Mouse (Mus musculus) heart, embryonic 14.5 days (tissue): Measurements from ENCODE around the gene Cdc14a. TPM values are rescaled to one million over a fixed set of nuclear protein-coding genes. Genes with fewer than 3 reads are reported as not detected.

Experiments
- ATAC-seq: fragments of 200-750 bp; cut with Nextera tagmentation; 2 replicates; pipeline ENCODE4 v1.8.0; 2017; ENCODE audit warnings: low read depth, moderate TSS enrichment; ENCODE audit not compliant: insufficient number of reproducible peaks, insufficient read depth, low FRiP score
- H3K27ac ChIP-seq, 2 experiments: fragments of 200-500 bp in 1 of 2; fragments of 300-500 bp in 1 of 2; sonication (generic) in 1 of 2; replicated peaks in 1 of 2; 2 replicates each; pipeline ENCODE4 v1.5.1; 2012 to 2014; ENCODE audit warnings: low read depth in 2 of 2, low read length in 2 of 2, control low read depth in 1 of 2, mild to moderate bottlenecking in 1 of 2, mixed read lengths in 1 of 2; ENCODE audit not compliant: control insufficient read depth in 1 of 2, insufficient read depth in 1 of 2
- H3K27me3 ChIP-seq: fragments of 300-500 bp; sonication (generic); 2 replicates; pipeline ENCODE4 v1.6.1; 2014; ENCODE audit warnings: mild to moderate bottlenecking, low read length, control low read depth; ENCODE audit not compliant: control insufficient read depth, insufficient read depth
- H3K36me3 ChIP-seq: fragments of 300-500 bp; sonication (generic); 2 replicates; pipeline ENCODE4 v1.6.1; 2014; ENCODE audit warnings: mild to moderate bottlenecking, control low read depth, low read length, mixed read lengths; ENCODE audit not compliant: control insufficient read depth, insufficient read depth
- H3K4me1 ChIP-seq, 2 experiments: fragments of 200-500 bp in 1 of 2; fragments of 300-500 bp in 1 of 2; sonication (generic) in 1 of 2; 2 replicates each; pipeline ENCODE4 v1.6.1; 2012 to 2014; ENCODE audit warnings: low read length in 2 of 2, control low read depth in 1 of 2, mixed read lengths in 1 of 2; ENCODE audit not compliant: control insufficient read depth in 2 of 2, insufficient read depth in 2 of 2
- H3K4me2 ChIP-seq: fragments of 300-500 bp; sonication (generic); 2 replicates; pipeline ENCODE4 v1.6.1; 2014; ENCODE audit warnings: mild to moderate bottlenecking, low read length
- H3K4me3 ChIP-seq, 2 experiments: fragments of 200-500 bp in 1 of 2; fragments of 300-500 bp in 1 of 2; sonication (generic) in 1 of 2; 2 replicates each; pipeline ENCODE4 v1.5.1; 2012 to 2014; ENCODE audit warnings: low read length in 2 of 2, mild to moderate bottlenecking in 2 of 2, control low read depth in 1 of 2, low read depth in 1 of 2, moderate library complexity in 1 of 2; ENCODE audit not compliant: control insufficient read depth in 1 of 2, insufficient read depth in 1 of 2
- H3K9ac ChIP-seq: fragments of 300-500 bp; sonication (generic); 2 replicates; pipeline ENCODE4 v1.6.1; 2014; ENCODE audit warnings: mild to moderate bottlenecking, low read length
- H3K9me3 ChIP-seq: fragments of 300-500 bp; sonication (generic); 2 replicates; pipeline ENCODE4 v1.6.1; 2016; ENCODE audit warnings: low read length, control low read depth; ENCODE audit not compliant: control insufficient read depth
- WGBS: fragments of 180-500 bp; shearing (Covaris S2); extraction: QIAGEN DNeasy Blood & Tissue Kit; methylation state at CpG from one replicate; pipeline ENCODE4 v1.1.7; 2014; 5-methylcytosine and 5-hydroxymethylcytosine counted together
- polyA plus RNA-seq: library from polyadenylated mRNA; unstranded; fragments of >200 nt; fragmentation: Nextera tagmentation; extraction: Ambion mirVana; gene quantifications from 2 replicates; pipeline ENCODE4 v1.2.1, GENCODE M21; 2014

Gene Cdc14a
- polyA plus RNA-seq, 1 experiment from 2014 or later, result 4.9 TPM

DNA sequence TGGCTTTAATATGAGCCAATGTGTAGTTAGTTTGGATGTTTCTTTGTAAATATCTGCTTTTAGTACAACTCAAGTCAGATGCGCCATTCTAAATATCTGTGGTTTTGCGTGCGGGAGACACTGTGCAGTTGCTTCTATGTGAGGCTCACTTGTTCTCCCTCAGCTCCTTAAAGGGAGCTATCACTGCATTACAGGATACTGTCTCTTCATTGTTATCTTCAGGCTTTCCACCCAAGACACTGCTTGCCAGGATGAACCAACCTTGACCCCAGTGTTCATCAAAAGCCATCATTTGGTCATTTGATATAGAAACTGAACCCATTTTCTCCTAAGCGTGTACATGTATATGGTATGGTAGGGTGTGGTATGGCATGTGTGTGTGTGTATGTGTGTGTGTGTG is 113.2 kb downstream of the Cdc14a start:
- Histone ChIP-seq H3K36me3 (peaks cover 9% of the 10 kb centered on the region), H3K9ac (no peak overlapping the region), H3K4me1 (peaks cover 4 to 9% of the 10 kb centered on the region in 2 experiments), H3K4me2 (no peak overlapping the region), H3K27me3 (no peaks in the 10 kb centered on the region), H3K4me3 (no peak overlapping the region), H3K27ac (no peak overlapping the region), H3K9me3 (no peaks in the 10 kb centered on the region)
- 93% methylated on average over 4 of the region's 4 CpGs for WGBS
- ATAC-seq, result no peak

DNA sequence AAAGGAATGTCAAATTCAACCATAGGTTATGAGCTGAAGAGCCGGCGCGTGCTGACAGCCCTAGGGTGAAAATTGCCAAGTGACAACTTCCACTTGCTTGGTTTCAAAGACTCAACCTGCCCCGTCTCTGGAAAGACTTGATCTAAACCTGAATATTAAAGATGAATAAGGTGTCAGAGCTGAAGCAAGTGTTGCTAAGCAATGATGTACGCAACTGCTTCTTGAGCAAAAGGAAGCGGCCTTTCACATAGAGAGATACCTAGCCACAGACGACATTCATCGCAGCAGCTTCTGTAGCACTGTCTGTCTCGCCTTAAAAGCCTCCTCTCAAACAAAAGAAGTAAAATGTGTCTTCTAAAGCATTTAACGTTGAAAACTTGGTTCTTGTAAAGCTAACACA is 113.8 kb downstream of the Cdc14a start:
- peaks cover 9% of the 10 kb centered on the region for H3K36me3 ChIP-seq
- no peak for ATAC-seq
- H3K4me1 ChIP-seq, result peaks cover 4 to 10% of the 10 kb centered on the region in 2 experiments
- no peaks in the 10 kb centered on the region for H3K9me3 ChIP-seq
- no peak overlapping the region for H3K4me3 ChIP-seq
- no peak overlapping the region for H3K9ac ChIP-seq
- H3K27ac ChIP-seq, result no peak overlapping the region
- no peaks in the 10 kb centered on the region for H3K27me3 ChIP-seq
- H3K4me2 ChIP-seq, result no peak overlapping the region
- WGBS, result 83% methylated on average over 10 of the region's 10 CpGs

DNA sequence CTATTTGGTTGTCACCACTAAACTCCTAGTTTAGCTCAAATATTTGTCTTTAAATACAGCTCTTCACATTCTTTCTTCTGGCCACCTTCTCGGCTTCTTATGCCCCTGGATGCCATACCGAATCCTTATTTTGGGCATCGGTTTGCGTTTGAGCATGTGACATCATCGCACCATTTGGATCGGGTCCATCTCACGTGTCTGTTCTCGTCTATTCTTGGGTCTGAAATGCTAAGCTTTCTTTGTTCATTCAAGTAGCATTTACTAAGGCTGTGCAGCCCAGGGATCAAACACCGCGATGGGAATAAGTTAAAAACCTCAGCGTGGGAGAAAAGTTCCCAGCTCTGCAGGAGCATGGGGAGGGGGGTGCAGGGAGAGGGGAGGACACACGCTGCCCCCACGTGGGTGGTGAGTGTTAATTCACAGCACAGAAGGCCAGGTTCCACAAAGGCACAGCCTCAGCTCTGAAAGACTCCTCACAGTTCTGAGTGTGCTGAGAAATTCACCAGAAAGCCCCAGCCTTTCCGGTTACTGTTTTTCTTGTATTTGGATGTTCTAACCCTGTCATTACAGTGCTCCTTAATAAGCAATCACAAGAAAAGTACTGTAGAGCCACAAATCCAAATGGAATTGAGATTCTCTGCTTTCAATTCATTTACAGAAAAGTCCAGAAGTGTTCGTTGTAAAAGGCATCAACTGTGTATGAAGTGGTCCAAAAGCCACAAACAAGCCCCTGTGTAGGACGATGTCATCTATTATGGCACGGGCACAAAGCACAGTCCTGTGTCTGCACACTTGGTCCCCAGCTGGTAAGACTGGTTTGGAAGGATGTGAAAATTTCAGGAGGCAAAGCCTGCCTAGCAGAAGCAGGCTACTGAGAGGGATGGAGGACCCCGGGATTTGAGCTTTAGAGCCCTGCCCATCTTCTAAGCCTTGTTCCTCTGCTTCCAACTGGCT is 118.8 kb downstream of the Cdc14a start:
- Histone ChIP-seq H3K36me3 (no peaks in the 10 kb centered on the region), H3K9me3 (no peaks in the 10 kb centered on the region), H3K27me3 (no peaks in the 10 kb centered on the region), H3K4me2 (no peak overlapping the region), H3K27ac (no peak overlapping the region), H3K4me3 (no peak overlapping the region), H3K9ac (no peak overlapping the region), H3K4me1 (peaks cover 4 to 11% of the 10 kb centered on the region in 2 experiments)
- 79% methylated on average over 18 of the region's 18 CpGs for WGBS
- ATAC-seq, result no peak

DNA sequence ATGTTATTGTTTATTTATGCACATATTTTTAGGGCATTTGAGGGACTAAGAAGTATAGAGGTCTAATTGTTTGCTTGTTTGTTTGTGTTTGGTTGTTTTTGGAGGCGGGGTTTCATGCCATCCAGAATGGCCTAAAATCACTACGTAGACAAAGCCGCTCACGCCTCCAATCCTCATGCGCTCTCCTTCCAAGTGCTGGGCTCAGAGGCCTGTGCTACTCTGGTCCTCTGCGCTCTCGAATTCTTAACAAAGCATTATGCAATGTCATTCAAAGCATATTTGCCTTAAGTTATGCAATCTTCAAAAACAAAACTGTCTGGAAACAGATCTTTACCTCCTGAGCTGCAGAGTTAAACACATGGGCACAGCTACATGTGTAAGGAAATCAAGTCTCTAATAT is 121.3 kb downstream of the Cdc14a start:
- 95% methylated on average over 7 of the region's 7 CpGs for whole genome bisulfite sequencing
- Histone ChIP-seq H3K4me3 (no peak overlapping the region), H3K27me3 (no peaks in the 10 kb centered on the region), H3K36me3 (0 out of 2 replicates have a peak, but pooled peaks cover 3% of the 10 kb centered on the region), H3K27ac (no peak overlapping the region), H3K9ac (no peak overlapping the region), H3K9me3 (no peaks in the 10 kb centered on the region), H3K4me2 (no peak overlapping the region), H3K4me1 (peaks cover under 1 to 7% of the 10 kb centered on the region in 2 experiments)
- no peak for ATAC-seq

DNA sequence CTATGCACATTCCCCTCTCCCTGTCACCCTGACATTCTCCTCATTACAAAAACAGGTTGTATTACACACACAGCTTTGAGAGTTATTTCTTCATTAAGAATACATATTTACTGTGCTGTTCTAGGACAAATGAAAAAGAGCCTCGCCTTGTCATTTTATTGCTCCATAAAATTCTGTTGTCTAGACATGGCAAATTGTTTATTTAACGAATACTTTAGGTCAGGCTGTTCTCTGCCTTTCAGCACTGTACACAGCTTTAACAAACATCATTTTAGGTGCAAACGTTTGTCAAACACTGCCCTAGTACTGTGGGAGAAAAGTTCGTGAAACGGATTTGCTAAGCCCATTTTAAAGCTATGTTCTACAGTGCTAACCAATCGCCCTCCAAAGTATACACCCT is 122.1 kb downstream of the Cdc14a start:
- H3K9me3 ChIP-seq, result no peaks in the 10 kb centered on the region
- ATAC-seq, result no peak
- 82% methylated on average over 6 of the region's 6 CpGs for WGBS
- 0 out of 2 replicates have a peak, but pooled peaks cover 3% of the 10 kb centered on the region for H3K36me3 ChIP-seq
- H3K4me1 ChIP-seq, result 0 out of 4 replicates have a peak, but pooled peaks cover 0 to 2% of the 10 kb centered on the region in 2 experiments
- no peak overlapping the region for H3K27ac ChIP-seq
- no peak overlapping the region for H3K4me3 ChIP-seq
- H3K4me2 ChIP-seq, result no peak overlapping the region
- no peak overlapping the region for H3K9ac ChIP-seq
- H3K27me3 ChIP-seq, result no peaks in the 10 kb centered on the region

DNA sequence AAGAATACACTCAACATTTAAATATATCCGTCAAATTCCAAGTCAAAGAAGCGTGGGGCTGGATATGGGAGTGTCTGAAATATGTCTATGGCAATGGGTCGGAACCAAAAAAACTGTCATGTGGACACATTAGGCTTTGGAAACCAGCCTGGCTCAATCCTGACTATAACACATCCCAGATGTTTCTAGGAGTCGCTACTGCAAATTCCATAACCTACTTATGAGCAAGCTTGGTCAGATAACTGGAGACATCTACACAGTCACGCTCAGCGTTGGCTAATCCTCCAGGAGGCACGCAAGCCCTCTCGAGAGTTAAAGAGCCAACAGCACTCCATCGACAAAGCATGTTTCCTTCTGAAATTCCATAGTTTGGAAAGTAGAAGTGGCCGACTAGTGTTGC is 125.1 kb downstream of the Cdc14a start:
- no peak overlapping the region for H3K4me2 ChIP-seq
- H3K36me3 ChIP-seq, result peaks cover 11% of the 10 kb centered on the region
- no peak overlapping the region for H3K9ac ChIP-seq
- no peaks in the 10 kb centered on the region for H3K9me3 ChIP-seq
- H3K27ac ChIP-seq, result no peak overlapping the region
- H3K4me1 ChIP-seq, result no peaks in the 10 kb centered on the region
- no peak for ATAC-seq
- 81% methylated on average over 10 of the region's 10 CpGs for WGBS
- H3K27me3 ChIP-seq, result no peaks in the 10 kb centered on the region
- H3K4me3 ChIP-seq, result no peak overlapping the region

GRCm38 (mm10) chr3:116298003-116298402 is 125.8 kb downstream of the Cdc14a start:
- Histone ChIP-seq H3K4me3 (no peak overlapping the region), H3K36me3 (peaks cover 17% of the 10 kb centered on the region), H3K9me3 (no peaks in the 10 kb centered on the region), H3K27me3 (no peaks in the 10 kb centered on the region), H3K27ac (no peak overlapping the region), H3K4me1 (no peaks in the 10 kb centered on the region), H3K4me2 (no peak overlapping the region), H3K9ac (no peak overlapping the region)
- no peak for ATAC-seq
- WGBS, result 86% methylated on average over 8 of the region's 8 CpGs
